Mouse (Mus musculus) macrophage (primary cell): ENCODE data around the gene Prpf3. TPM values are rescaled to one million over a fixed set of nuclear protein-coding genes. Genes with fewer than 3 reads are reported as not detected.
"Not testable (repeated sequence)": the region's sequence is repeated elsewhere in the genome, so short reads cannot be mapped to it uniquely, and the experiment has no call there.

ENCODE experiments used
- H3K27ac ChIP-seq: fragments of 350-480 bp; formaldehyde crosslinking; 2 replicates; pipeline ENCODE4 v1.9.0; 2021
- H3K36me3 ChIP-seq: fragments of 350-480 bp; formaldehyde crosslinking; 2 replicates; pipeline ENCODE4 v1.9.0; 2021; ENCODE audit errors: inconsistent target
- H3K4me3 ChIP-seq: fragments of 350-480 bp; formaldehyde crosslinking; 2 replicates; pipeline ENCODE4 v1.9.0; 2021; ENCODE audit errors: inconsistent target
- H3K79me2 ChIP-seq: fragments of 350-480 bp; formaldehyde crosslinking; 2 replicates; pipeline ENCODE4 v1.9.0; 2021; ENCODE audit errors: inconsistent target
- WGBS: methylation state at CpG from one replicate; pipeline ENCODE4 v1.1.7; 2026; ENCODE audit warnings: inconsistent platforms; ENCODE audit not compliant: missing documents; 5-methylcytosine and 5-hydroxymethylcytosine counted together
- polyA plus RNA-seq: library from polyadenylated mRNA; stranded (reverse); fragments of 250-400 nt; gene quantifications from 3 replicates; pipeline ENCODE4 v1.2.4, GENCODE M21; 2018; ENCODE audit warnings: inconsistent platforms

Prpf3 gene
- polyA plus RNA-seq, 1 experiment from 2014 or later = 29.6 TPM

- Histone ChIP-seq H3K79me2 (peaks cover 39% of the 10 kb centered on the region), H3K36me3 (no peaks in the 10 kb centered on the region), H3K4me3 (peak overlapping the region; percentile 82), H3K27ac (peak overlapping the region; percentile 95)
- 0% methylated on average over 44 of the region's 49 CpGs for WGBS
Measured at GRCm38 (mm10) chr3:95819351-95819985, 36.2 kb downstream of the Prpf3 start.

GRCm38 (mm10) chr3:95818571-95819288 lies 37.0 kb downstream of the Prpf3 start, which contains the start of gene Rprd2:
Rprd2 (minus strand) TSS chr3:95818863.
- peak within 1 kb of the TSS; percentile 95 for H3K27ac ChIP-seq
- under 1% methylated on average over 57 of the region's 60 CpGs for WGBS
- H3K36me3 ChIP-seq = no peaks in the 10 kb centered on the region
- H3K4me3 ChIP-seq = peak within 1 kb of the TSS; percentile 82
- H3K79me2 ChIP-seq = peaks cover 46% of the 10 kb centered on the region

- peak overlapping the region; percentile 82 for H3K4me3 ChIP-seq
- WGBS = under 1% methylated on average over 21 of the region's 21 CpGs
Measured at GRCm38 (mm10) chr3:95818026-95818511, 37.6 kb downstream of the Prpf3 start.

GRCm38 (mm10) chr3:95816681-95817080 lies 39.0 kb downstream of the Prpf3 start:
- Histone ChIP-seq H3K79me2 (peaks cover 67% of the 10 kb centered on the region), H3K4me3 (no peak overlapping the region), H3K36me3 (no peaks in the 10 kb centered on the region), H3K27ac (no peak overlapping the region)
- WGBS = 36% methylated on average over 3 of the region's 3 CpGs

More at GRCm38 (mm10) chr3:95818026-95818511, 37.6 kb downstream of the Prpf3 start:
- H3K79me2 ChIP-seq = peaks cover 53% of the 10 kb centered on the region
- no peaks in the 10 kb centered on the region for H3K36me3 ChIP-seq
- peak overlapping the region; percentile 95 for H3K27ac ChIP-seq

- 61% methylated on average over 2 of the region's 2 CpGs for WGBS
- Histone ChIP-seq H3K36me3 (peaks cover 14% of the 10 kb centered on the region; the same call in 1 of the 2 replicates), H3K27ac (no peak overlapping the region), H3K4me3 (no peak overlapping the region), H3K79me2 (peaks cover 100% of the 10 kb centered on the region)
Measured at GRCm38 (mm10) chr3:95808384-95808783, 47.3 kb downstream of the Prpf3 start.

- Histone ChIP-seq H3K79me2 (peaks cover 100% of the 10 kb centered on the region), H3K36me3 (peaks cover 14% of the 10 kb centered on the region; the same call in 1 of the 2 replicates)
- WGBS = 83% methylated on average over 1 of the region's 6 CpGs
Measured at GRCm38 (mm10) chr3:95807630-95808029, 48.1 kb downstream of the Prpf3 start.

GRCm38 (mm10) chr3:95806677-95807076 lies 49.0 kb downstream of the Prpf3 start:
- Histone ChIP-seq H3K36me3 (peaks cover 14% of the 10 kb centered on the region; the same call in 1 of the 2 replicates), H3K4me3 (no peak overlapping the region), H3K27ac (no peak overlapping the region), H3K79me2 (peaks cover 100% of the 10 kb centered on the region)
- 86% methylated on average over 1 of the region's 1 CpGs for WGBS

More at GRCm38 (mm10) chr3:95807630-95808029, 48.1 kb downstream of the Prpf3 start:
- H3K27ac ChIP-seq, H3K4me3 ChIP-seq: not testable (repeated sequence)

GRCm38 (mm10) chr3:95803851-95804250 lies 51.8 kb downstream of the Prpf3 start:
- 93% methylated on average over 4 of the region's 4 CpGs for WGBS
- H3K36me3 ChIP-seq = peaks cover 14% of the 10 kb centered on the region; the same call in 1 of the 2 replicates

GRCm38 (mm10) chr3:95798756-95799155 lies 56.9 kb downstream of the Prpf3 start:
- no peaks in the 10 kb centered on the region for H3K36me3 ChIP-seq
- no peak overlapping the region for H3K4me3 ChIP-seq
- no peak overlapping the region for H3K27ac ChIP-seq
- 65% methylated on average over 4 of the region's 4 CpGs for WGBS
- peaks cover 100% of the 10 kb centered on the region for H3K79me2 ChIP-seq

More at GRCm38 (mm10) chr3:95803851-95804250, 51.8 kb downstream of the Prpf3 start:
- peaks cover 100% of the 10 kb centered on the region for H3K79me2 ChIP-seq
- H3K27ac ChIP-seq = no peak overlapping the region
- H3K4me3 ChIP-seq = no peak overlapping the region

- H3K27ac ChIP-seq = no peak overlapping the region
- WGBS = 60% methylated on average over 1 of the region's 1 CpGs
- no peak overlapping the region for H3K4me3 ChIP-seq
- peaks cover 100% of the 10 kb centered on the region for H3K79me2 ChIP-seq
- no peaks in the 10 kb centered on the region for H3K36me3 ChIP-seq
Measured at GRCm38 (mm10) chr3:95794299-95794698, 61.4 kb downstream of the Prpf3 start.

- H3K36me3 ChIP-seq = no peaks in the 10 kb centered on the region
- WGBS = 83% methylated on average over 2 of the region's 2 CpGs
Measured at GRCm38 (mm10) chr3:95793662-95794061, 62.0 kb downstream of the Prpf3 start.

GRCm38 (mm10) chr3:95785501-95785900 lies 70.2 kb downstream of the Prpf3 start:
- WGBS = 100% methylated on average over 4 of the region's 4 CpGs
- H3K36me3 ChIP-seq = peaks cover 64% of the 10 kb centered on the region
- H3K4me3 ChIP-seq = no peak overlapping the region
- H3K79me2 ChIP-seq = peaks cover 19% of the 10 kb centered on the region
- no peak overlapping the region for H3K27ac ChIP-seq

More at GRCm38 (mm10) chr3:95793662-95794061, 62.0 kb downstream of the Prpf3 start:
- Histone ChIP-seq H3K4me3 (no peak overlapping the region), H3K27ac (no peak overlapping the region), H3K79me2 (peaks cover 100% of the 10 kb centered on the region)
